Mouse (Mus musculus) hindbrain, embryonic 12.5 days (tissue): Measurements from ENCODE around the gene Als2. TPM values are rescaled to one million over a fixed set of nuclear protein-coding genes. Genes with fewer than 3 reads are reported as not detected.

Source experiments
- polyA plus RNA-seq: library from polyadenylated mRNA; unstranded; fragments of >200 nt; fragmentation: Nextera tagmentation; extraction: Ambion mirVana; gene quantifications from 2 replicates; pipeline ENCODE4 v1.2.1, GENCODE M21; 2016

Gene Als2
- polyA plus RNA-seq, 1 experiment from 2014 or later, result 24.6 TPM

Other genes with a start within 250 kb of the Als2 start
- gene C2cd6, start 142.3 kb downstream of the Als2 start, polyA plus RNA-seq, result not detected in 2 replicates
- 39.9 and 44.1 TPM in 2 replicates for gene Tmem237, start 116.8 kb downstream of the Als2 start, polyA plus RNA-seq
- 0.59 and 0.81 TPM in 2 replicates for gene Mpp4, start 73.8 kb downstream of the Als2 start, polyA plus RNA-seq
- gene Cdk15, start 19.7 kb upstream of the Als2 start, polyA plus RNA-seq, result 1.4 and 2.0 TPM in 2 replicates
- 19.0 and 19.4 TPM in 2 replicates for gene Fzd7, start 245.2 kb upstream of the Als2 start, polyA plus RNA-seq